Mouse (Mus musculus) testis, adult 2 months (tissue): ENCODE measurements at regions not wholly inside any gene's neighbourhood (a gene's known extent, or its start where the extent isn't known, plus 50 kb on each side); places are given as distances from the start of the nearest gene placed in this dataset.
"Not testable (repeated sequence)": the region's sequence is repeated elsewhere in the genome, so short reads cannot be mapped to it uniquely, and the experiment has no call there.

Experiments
- H3K27ac ChIP-seq: fragments of 200-500 bp; 2 replicates; pipeline ENCODE4 v1.5.1; 2012; ENCODE audit warnings: low read depth, low read length; ENCODE audit not compliant: control insufficient read depth, insufficient read depth
- H3K27me3 ChIP-seq: fragments of 200-500 bp; 2 replicates; pipeline ENCODE4 v1.6.1; 2012; ENCODE audit warnings: mild to moderate bottlenecking, low read length, moderate library complexity; ENCODE audit not compliant: control insufficient read depth, insufficient read depth
- H3K36me3 ChIP-seq: fragments of 200-500 bp; 2 replicates; pipeline ENCODE4 v1.6.1; 2012; ENCODE audit warnings: mild to moderate bottlenecking, low read length; ENCODE audit not compliant: control insufficient read depth, insufficient read depth
- H3K4me1 ChIP-seq: fragments of 200-500 bp; 2 replicates; pipeline ENCODE4 v1.6.1; 2012; ENCODE audit warnings: low read length; ENCODE audit not compliant: control insufficient read depth, insufficient read depth
- H3K4me3 ChIP-seq: fragments of 200-500 bp; 2 replicates; pipeline ENCODE4 v1.5.1; 2012; ENCODE audit warnings: low read depth, mild to moderate bottlenecking, low read length, moderate library complexity, mixed read lengths; ENCODE audit not compliant: control insufficient read depth

DNA sequence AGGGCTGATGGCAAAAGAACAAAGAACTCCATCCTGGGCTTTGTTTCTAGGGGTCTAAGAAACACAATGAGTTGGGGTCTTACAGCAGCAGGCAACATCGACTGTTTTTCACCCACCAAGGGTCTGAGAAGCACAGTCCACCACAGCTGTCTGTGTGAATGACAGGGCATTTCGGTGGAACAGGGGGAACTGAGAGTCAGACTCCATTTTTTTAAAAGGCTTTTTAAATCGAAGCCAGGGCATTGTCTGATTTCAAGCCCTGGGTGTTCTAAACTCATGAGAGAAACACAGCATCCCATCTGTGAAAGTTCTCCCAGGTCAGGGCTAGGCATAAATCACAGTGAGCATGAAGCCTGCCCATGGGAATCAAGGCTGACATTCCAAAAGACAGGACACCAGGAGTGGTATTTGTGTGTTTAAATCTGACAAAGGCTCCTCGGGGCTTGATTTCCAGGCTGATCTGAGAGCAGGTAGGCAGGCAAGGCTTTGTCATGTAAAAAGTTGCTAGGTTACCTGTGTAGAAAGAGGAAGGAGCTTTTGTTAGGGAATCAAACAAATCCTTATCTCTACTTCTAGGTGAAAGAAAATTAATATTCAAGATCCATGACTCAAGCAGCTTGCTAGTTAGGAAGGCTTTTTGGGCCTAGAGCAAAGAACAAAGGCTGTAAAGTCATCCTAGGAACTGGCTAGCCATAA lies 184.8 kb upstream of the Gm10324 start:
- not testable (repeated sequence) for H3K4me3 ChIP-seq, H3K4me1 ChIP-seq, H3K36me3 ChIP-seq, H3K27me3 ChIP-seq, H3K27ac ChIP-seq

DNA sequence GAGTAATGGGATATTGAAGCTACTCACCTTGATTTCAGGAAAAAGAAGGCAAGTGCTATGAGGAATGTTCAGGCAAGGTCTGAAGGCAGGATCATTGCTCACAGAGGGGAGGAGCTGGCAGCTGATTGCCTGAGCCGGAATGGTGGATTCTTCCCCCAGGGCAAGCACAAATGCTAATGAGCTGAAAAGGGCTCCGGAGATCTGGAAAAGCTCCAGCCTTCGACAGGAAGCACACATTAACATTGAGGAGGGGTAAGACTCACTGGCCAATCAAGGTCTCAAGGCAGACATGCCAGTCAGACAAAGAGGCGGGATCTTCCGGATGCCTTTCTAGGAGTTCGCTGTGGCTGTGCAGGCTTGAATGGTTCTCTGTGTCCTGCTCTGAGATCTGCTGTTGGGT lies 169.1 kb upstream of the Gm10324 start:
- not testable (repeated sequence) for H3K4me3 ChIP-seq, H3K36me3 ChIP-seq, H3K4me1 ChIP-seq

DNA sequence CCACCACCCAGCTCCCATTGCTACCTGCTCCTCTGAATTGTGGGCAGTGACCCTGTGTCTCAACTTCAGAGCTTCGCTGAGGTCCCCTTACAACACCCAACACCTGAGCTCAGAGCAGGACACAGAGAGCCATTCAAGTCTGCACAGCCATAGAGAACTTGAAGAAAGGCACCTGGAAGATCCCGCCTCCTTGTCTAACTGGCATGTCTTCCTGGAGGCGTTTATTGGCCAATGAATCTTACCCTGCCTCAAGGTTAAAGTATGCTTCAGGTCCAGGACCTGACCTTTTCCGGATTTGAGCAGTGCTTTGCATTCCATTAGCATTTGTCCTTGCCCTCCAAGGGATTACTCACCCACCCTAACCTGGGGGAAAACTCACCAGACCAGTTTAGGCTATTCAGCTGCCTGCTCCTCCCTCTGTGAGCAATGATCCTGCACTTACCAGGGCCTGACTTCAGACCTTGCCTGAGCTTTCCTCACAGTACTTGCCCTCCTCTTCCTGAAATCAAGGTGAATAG lies 128.4 kb upstream of the Gm10324 start:
- not testable (repeated sequence) for H3K4me1 ChIP-seq, H3K27me3 ChIP-seq, H3K36me3 ChIP-seq, H3K4me3 ChIP-seq, H3K27ac ChIP-seq

More for the DNA sequence above, 169.1 kb upstream of the Gm10324 start:
- H3K27ac ChIP-seq, H3K27me3 ChIP-seq: not testable (repeated sequence)

DNA sequence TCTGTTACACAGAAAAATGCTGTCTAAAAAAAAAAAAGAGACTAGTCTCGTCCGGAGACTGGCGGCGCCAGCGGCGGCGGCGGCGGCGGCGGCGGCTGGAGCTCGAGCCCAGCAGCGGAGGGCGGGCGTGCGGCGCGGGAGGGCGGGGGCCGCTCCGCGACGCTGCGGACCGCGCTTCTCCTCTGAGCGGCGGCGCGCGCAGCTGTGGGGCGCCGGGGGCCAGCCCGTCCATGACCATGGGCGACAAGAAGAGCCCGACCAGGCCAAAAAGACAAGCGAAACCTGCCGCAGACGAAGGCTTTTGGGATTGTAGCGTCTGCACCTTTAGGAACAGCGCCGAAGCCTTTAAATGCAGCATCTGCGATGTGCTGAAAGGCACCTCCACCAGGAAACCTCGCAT lies 111.8 kb upstream of the Gm10324 start:
- not testable (repeated sequence) for H3K36me3 ChIP-seq, H3K27me3 ChIP-seq, H3K4me3 ChIP-seq, H3K27ac ChIP-seq, H3K4me1 ChIP-seq

DNA sequence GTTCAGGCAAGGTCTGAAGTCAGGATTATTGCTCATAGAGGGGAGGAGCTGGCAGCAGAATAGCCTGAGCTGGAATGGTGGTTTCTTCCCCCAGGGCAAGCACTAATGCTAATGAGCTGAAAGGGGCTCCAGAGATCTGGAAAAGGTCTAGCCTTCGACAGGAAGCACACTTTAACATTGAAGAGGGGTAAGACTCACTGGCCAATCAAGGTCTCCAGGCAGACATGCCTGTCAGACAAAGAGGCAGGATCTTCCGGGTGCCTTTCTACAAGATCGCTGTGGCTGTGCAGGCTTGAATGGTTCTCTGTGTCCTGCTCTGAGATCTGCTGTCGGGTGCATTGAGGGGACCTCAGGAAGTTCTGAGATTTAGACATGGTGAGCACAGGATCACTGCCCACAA lies 87.4 kb upstream of the Gm10324 start:
- not testable (repeated sequence) for H3K36me3 ChIP-seq, H3K4me1 ChIP-seq, H3K27me3 ChIP-seq, H3K27ac ChIP-seq, H3K4me3 ChIP-seq

DNA sequence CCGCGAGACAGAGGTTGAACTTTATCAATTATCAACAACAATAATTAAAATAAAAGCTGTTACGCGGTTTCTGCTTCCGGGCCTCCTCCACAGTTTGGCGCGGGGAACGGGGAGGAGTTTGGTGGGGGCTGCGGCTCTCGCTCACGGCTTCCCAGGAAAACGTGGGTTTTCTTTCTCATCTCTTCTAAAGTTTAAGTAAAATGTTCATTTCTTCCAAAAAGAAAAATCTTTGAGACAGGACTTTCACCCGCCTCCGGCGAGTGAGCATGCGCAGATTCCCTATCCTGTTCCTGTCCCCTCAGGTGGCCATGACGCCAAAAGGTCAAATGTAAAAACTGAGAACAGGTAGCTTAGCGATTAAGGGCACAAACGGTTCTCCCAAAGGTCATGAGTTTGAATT lies 56.7 kb upstream of the Gm10324 start:
- not testable (repeated sequence) for H3K27me3 ChIP-seq, H3K4me1 ChIP-seq, H3K36me3 ChIP-seq
- Histone ChIP-seq H3K4me3 (peak overlapping the region; percentile 85), H3K27ac (peak overlapping the region; percentile 13; the same call in 1 of the 2 replicates)

DNA sequence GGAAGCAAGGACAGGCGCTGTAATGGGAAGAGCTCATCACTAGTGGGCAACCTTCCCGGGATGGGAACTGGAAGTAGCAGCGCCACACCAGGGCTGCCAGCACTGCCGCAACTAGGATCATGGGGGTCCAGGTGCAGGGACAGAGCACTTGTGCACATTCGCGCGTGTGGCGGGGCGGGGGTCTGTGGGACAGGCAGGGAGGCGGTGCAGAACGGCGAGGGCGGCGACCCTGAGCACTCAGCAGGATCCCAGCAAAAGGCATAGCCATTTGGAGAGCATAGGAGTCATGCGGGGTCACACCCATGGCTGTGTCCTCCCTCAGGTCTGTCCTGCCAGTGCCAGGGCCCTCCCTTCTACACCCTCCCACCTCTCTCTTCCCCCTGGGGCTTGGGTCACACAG lies 56.0 kb upstream of the Gm10324 start:
- H3K27me3 ChIP-seq, H3K4me3 ChIP-seq, H3K27ac ChIP-seq, H3K36me3 ChIP-seq, H3K4me1 ChIP-seq: not testable (repeated sequence)
